10 mouse cellular contexts compared by ENCODE assay signal in the genomic region with DNA sequence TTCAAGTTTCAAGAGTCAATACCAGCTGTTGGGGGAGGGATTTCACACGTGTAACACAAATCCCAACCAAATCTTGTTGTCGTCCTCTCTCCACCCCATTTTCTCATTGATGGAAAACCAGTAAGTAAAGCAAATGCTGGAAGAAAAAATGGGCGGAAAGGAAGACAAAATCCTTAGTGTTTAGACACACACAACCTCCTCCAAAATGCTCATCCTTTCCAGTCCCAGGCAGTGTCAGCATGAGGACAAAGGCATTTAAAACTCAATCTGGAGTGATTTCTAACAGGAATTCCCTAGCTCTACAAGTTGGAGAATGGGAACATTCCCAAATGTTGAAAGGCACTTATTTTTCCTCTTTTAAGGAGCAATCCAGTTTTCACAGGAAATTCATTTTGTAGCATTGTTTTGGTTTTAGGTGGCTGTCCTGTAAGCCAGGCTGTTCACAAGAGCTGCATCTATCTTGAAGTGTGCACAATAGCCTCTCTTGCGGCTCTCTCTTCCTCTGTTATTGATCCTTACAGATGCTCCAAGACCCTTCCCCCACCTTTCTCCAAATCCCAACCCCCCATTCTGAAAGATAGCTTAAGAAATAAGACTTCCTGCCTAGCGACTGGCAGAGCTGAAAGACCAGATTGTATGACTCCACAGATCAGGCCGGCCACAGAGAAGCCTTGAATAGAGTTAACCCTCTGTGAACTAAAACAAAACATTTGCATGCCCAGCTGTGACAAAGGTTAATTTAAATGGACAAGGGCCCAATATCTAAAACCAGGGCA.
DNase-seq lines count a peak whose midpoint lies in the region; ATAC-seq lines count a peak whose summit lies in the region.
"Had no signal": no experiment of that assay in that cellular context is flagged by ENCODE, and none has a peak within 500 bp of the region (broad histone marks: within the 10 kb centered on the region; RNA-seq: fewer than 3 reads in every experiment).

No protein-coding gene starts in this region.

- no peaks in the 10 kb centered on the region for H3K27me3 ChIP-seq in heart, embryonic 14.5 days (ENCODE audit: control insufficient read depth, insufficient read depth, low read length)
- H3K27me3 ChIP-seq in forebrain, embryonic 14.5 days (replicated peaks; ENCODE audit: control insufficient read depth, insufficient read depth, low read length): no peaks in the 10 kb centered on the region
- H3K27me3 ChIP-seq in midbrain, embryonic 12.5 days: no peaks in the 10 kb centered on the region
- H3K27me3 ChIP-seq: Patski had no signal

- H3K9me3 ChIP-seq in heart, embryonic 14.5 days (ENCODE audit: control insufficient read depth, low read length): no peaks in the 10 kb centered on the region
- H3K9me3 ChIP-seq in forebrain, embryonic 14.5 days (replicated peaks; ENCODE audit: control insufficient read depth, low read length): no peaks in the 10 kb centered on the region
- H3K9me3 ChIP-seq in midbrain, embryonic 12.5 days: no peaks in the 10 kb centered on the region

- no peak overlapping the region for H3K4me3 ChIP-seq in heart, embryonic 14.5 days (ENCODE audit: control insufficient read depth in 1 of 2, insufficient read depth in 1 of 2, low read depth in 1 of 2, low read length in 2 of 2)
- no peak overlapping the region for H3K4me3 ChIP-seq in forebrain, embryonic 14.5 days (ENCODE audit: low read depth, low read length)
- H3K4me3 ChIP-seq in midbrain, embryonic 12.5 days: no peak overlapping the region

- no peak for ATAC-seq in heart, embryonic 14.5 days (ENCODE audit: insufficient number of reproducible peaks, insufficient read depth, low FRiP score, low read depth)
- ATAC-seq in forebrain, embryonic 14.5 days: peak; percentile 26; the same call in 1 of the 2 replicates
- peak; percentile 79 for ATAC-seq in midbrain, embryonic 12.5 days (ENCODE audit: low FRiP score, low read depth)
- ATAC-seq: lung, postnatal 0 days; Patski had no signal

- no peak for DNase-seq in heart, adult 18-20 months
- peak; percentile 26 for DNase-seq in MN1 (ENCODE audit: low spot score)
- peak; percentile 22 for DNase-seq in forebrain, embryonic 14.5 days (ENCODE audit: low spot score)
- DNase-seq in thymus, postnatal 25 days: no peak
- no peak for DNase-seq in urinary bladder, postnatal 10 days (ENCODE audit: low spot score)
- DNase-seq in spleen, postnatal 36 days (ENCODE audit: low spot score in 2 of 2): no peak

- H3K9ac ChIP-seq in heart, embryonic 14.5 days (ENCODE audit: low read length): no peak overlapping the region
- H3K9ac ChIP-seq in forebrain, embryonic 14.5 days (ENCODE audit: low read length): no peak overlapping the region
- H3K9ac ChIP-seq in midbrain, embryonic 12.5 days (replicated peaks): no peak overlapping the region

- peaks cover 2 to 8% of the 10 kb centered on the region in 2 experiments; a peak in 3 of 4 replicates for H3K4me1 ChIP-seq in heart, embryonic 14.5 days (ENCODE audit: control insufficient read depth in 2 of 2, insufficient read depth in 2 of 2, low read length in 2 of 2)
- peaks cover 9% of the 10 kb centered on the region for H3K4me1 ChIP-seq in forebrain, embryonic 14.5 days (ENCODE audit: control insufficient read depth, insufficient read depth, low read length)
- peaks cover 33% of the 10 kb centered on the region for H3K4me1 ChIP-seq in midbrain, embryonic 12.5 days

- H3K36me3 ChIP-seq in heart, embryonic 14.5 days (ENCODE audit: control insufficient read depth, insufficient read depth, low read length): no peaks in the 10 kb centered on the region
- H3K36me3 ChIP-seq in forebrain, embryonic 14.5 days (ENCODE audit: control insufficient read depth, insufficient read depth, low read length): no peaks in the 10 kb centered on the region
- H3K36me3 ChIP-seq in midbrain, embryonic 12.5 days: no peaks in the 10 kb centered on the region

- whole genome bisulfite sequencing in heart, embryonic 14.5 days: 23% methylated on average over 6 of the region's 6 CpGs
- WGBS in forebrain, embryonic 14.5 days: 5% methylated on average over 6 of the region's 6 CpGs
- WGBS in midbrain, embryonic 12.5 days: 1% methylated on average over 6 of the region's 6 CpGs

- peak overlapping the region; percentile 31; the same call in 1 of the 2 replicates for H3K4me2 ChIP-seq in heart, embryonic 14.5 days (ENCODE audit: low read length)
- H3K4me2 ChIP-seq in forebrain, embryonic 14.5 days (ENCODE audit: low read length): no peak overlapping the region
- peak overlapping the region; percentile 24 for H3K4me2 ChIP-seq in midbrain, embryonic 12.5 days (replicated peaks)

- H3K27ac ChIP-seq in heart, embryonic 14.5 days (replicated peaks in 1 of 2; ENCODE audit: control insufficient read depth in 1 of 2, insufficient read depth in 1 of 2, low read depth in 2 of 2, low read length in 2 of 2): peak overlapping the region in 1 of 2 experiments; percentile 24; a peak in 2 of 4 replicates
- H3K27ac ChIP-seq in forebrain, embryonic 14.5 days (ENCODE audit: low read depth, low read length): no peak overlapping the region
- peak overlapping the region; percentile 68 for H3K27ac ChIP-seq in midbrain, embryonic 12.5 days (replicated peaks)

Comparison
In these comparisons a context has a peak if more than half of its experiments do, and no peak if none do; other contexts are left out.
1. DNase-seq: peak in MN1 (single experiment) and forebrain, embryonic 14.5 days (single experiment); none in heart, adult 18-20 months (0 of 2), thymus, postnatal 25 days (single experiment), urinary bladder, postnatal 10 days (single experiment) and spleen, postnatal 36 days (0 of 2).